Mouse (Mus musculus): ENCODE measurements at regions not wholly inside any gene's neighbourhood (a gene's known extent, or its start where the extent isn't known, plus 50 kb on each side); places are given as distances from the start of the nearest gene placed in this dataset.

GRCm38 (mm10) chr9:14010261-14010949 lies 182.9 kb downstream of the Fam76b start:
- TF ChIP-seq CTCF (IDR thresholded peaks at IDR 0.05; ENCODE audit: insufficient read depth, low read length) (no peak), POLR2A (IDR thresholded peaks at IDR 0.05; ENCODE audit: borderline replicate concordance, extremely low read depth, low read depth, low read length) (no peak)
